Mouse (Mus musculus) embryo, embryonic 11.5 days (tissue): ENCODE results near the gene Tbcd.
"Not testable (repeated sequence)": the region's sequence is repeated elsewhere in the genome, so short reads cannot be mapped to it uniquely, and the experiment has no call there.

Source experiments
- DNase-seq: peaks from one replicate; pipeline ENCODE4 v3.0.0-alpha.2; 2012; ENCODE audit warnings: low read depth, low spot score

The Tbcd gene

DNA sequence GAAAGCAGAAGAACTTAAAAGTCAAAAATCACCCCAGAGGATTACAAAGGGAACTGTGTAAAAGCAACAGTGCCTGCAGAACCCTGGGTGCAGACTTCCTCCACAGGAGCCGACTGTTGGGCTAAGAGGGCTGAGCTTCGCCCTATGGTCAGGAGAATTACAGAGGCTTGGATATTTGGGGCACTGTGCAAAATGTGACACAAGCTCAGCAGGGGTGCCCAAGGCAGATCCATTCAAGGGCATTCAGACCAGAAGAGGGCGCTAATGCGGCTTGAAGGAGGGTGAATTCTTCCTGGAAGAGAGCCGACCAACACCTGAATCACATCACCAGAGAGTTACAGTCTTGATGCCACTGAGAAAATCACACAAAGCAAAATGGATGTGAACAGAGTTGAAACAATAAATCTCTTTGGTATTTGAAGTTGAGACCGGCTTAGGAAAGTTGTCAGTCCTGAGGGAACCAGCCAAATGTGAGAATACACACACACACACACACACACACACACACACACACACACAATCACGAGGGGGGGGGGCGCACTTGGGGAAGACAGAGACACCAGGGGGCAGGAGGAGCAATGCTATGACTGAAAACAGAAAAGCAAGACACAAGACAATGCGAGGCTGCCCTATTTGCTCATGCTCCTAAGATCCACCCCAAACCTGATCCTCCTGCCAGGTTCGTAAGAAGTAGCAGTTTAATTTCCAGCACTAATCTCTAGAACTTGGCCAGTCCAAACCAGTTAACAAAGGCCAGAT, 201.0 kb downstream of the Tbcd start:
- peak; percentile 41 for DNase-seq

DNA sequence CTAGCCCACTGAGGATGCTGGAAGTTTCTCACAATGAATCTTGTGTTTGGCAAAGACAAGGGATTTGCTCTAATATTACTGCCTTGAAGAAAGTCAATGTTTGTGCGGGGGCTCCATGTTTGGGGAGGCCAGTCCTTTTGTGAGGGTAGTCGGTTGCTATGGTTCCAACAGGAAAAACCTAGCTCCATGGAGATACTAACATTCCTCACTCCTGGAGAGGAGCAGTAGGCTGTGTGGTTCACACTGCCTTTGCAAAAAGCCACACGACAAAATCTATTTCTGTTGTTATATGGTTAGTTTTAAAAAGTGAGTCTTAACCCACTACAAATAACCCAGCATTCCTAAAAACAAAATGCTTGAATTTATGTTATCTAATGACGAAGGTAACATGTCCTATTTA, 201.9 kb downstream of the Tbcd start:
- DNase-seq = no peak

DNA sequence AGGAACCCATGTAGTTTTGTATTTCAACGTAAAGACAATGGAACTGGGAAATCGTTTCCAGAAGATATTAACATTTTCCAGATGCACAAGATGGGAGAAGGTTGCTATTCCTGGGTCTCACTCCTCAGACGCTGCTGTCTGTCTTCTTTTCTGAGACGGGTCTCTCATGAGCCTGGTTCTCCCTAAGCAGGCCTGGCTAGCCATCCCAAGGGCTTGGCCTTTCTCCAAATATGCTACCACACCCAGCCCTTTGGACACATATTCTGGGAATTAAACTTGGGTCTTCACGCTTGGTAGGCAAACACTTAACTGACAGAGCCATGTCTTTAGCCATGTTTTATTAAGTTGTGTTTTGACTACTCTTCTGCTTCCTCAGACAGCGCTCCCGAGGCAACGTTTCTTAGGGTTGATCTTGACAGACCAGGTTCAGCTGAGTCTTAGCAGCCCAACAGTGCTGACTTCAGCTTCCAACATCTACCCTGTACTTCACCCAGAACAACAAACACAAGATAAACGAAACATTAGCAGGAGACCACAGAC, 202.7 kb downstream of the Tbcd start:
- no peak for DNase-seq

DNA sequence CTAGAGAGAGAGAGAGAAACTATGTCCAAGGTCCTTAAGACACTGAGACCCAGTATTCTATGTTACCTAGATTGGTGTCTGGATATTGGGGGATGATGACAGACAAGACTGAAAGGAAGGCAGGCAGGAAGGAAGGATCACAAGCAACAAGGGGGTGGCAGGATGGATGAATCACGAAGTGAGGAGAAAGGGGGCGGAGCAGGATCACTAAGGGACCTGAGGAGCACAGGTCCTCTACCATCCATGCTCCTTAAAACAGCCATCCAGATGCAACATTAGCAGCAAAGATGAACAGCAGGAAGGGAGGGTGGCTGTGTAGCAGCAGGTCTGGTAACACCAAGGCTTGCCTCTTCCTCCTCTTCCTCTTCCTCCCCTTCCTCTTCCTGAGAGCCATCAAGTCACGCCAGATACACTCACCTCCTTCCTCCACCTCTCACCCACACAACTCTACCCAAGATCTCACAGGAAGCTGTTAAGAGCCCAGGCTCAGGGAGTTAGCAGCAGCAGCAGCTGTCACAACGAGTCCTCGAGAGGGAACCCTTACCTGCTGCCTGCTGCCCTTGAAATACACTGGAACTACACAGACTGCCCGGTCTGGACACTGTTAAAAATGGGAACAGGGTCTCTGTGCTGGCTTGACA, 203.5 kb downstream of the Tbcd start:
- no peak for DNase-seq

DNA sequence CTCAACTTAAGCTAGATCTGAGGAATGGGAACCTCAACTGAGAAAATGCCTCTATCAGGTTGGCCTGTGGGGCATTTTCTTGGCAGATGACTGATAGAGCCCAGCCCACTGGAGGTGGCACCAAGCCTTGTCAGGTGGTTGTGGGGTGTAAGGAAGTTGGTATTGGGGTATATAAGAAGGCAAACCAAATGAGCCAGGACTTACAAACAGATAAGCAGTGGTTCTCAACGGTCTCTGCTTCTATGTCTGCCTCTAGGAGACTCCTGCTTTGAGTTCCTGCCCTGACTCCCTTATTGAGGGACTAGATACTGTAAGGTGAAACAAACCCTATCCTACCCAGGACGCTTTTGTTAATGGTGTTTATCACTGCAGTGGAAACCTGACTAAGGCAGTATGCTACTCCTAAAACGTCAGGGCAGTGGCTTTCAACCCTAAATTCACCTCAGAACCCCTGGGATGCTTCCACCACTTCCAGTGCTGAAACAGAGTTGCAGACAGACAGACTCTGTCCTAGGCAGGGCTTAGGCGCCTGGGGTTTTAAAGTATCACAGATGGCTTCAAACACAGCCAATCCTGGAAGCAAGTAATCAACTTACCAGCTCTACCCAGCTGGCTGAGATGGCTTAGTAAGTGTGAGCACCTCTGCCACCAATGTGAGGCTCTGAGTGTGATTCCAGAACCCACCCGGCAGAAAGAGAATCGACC, 204.2 kb downstream of the Tbcd start:
- no peak for DNase-seq

DNA sequence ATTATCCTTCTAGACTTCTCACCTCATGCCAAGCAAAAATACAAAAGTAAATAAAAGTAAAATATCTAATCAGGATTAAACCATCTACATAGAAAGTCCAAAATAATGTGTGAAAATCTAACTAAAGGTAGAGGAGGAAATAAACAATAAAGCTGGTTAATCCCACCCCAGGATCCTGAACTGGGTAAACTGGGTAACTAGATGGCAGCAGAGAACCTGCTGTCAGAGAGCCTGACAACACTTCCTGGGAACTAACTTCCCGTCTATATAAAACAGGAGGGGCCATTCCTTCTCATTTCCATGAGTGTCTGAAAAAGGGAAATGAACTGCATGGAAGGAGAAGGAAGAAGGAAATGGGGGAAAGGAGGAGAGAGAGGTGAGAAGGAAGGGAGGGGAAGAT, 206.4 kb downstream of the Tbcd start:
- no peak for DNase-seq

DNA sequence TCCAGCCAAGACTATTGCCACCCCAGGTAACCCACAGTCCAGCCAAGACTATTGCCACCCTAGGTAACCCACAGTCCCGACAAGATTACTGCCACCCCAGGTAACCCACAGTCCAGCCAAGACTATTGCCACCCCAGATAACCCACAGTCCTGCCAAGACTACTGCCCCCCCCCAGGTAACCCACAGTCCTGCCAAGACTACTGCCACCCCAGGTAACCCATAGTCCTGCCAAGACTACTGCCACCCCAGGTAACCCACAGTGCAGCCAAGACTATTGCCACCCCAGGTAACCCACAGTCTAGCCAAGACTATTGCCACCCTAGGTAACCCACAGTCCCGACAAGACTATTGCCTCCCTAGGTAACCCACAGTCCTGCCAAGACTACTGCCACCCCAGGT, 208.9 kb downstream of the Tbcd start:
- not testable (repeated sequence) for DNase-seq

DNA sequence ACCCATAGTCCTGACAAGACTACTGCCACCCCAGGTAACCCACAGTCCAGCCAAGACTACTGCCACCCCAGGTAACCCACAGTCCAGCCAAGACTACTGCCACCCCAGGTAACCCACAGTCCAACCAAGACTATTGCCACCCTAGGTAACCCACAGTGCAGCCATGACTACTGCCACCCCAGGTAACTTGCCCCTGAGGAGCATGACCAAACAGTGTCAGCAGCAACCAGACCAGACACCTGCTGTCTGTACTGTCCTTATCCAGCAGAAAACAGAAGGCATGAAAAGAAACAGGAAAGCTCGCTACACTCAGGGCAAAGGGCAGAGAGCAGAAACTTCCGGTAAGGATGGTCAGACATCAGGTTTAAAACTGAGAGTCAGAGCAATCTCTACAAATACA, 209.4 kb downstream of the Tbcd start:
- no peak for DNase-seq
